Mouse (Mus musculus): Measurements from ENCODE around the gene Ap1m2.

DNA sequence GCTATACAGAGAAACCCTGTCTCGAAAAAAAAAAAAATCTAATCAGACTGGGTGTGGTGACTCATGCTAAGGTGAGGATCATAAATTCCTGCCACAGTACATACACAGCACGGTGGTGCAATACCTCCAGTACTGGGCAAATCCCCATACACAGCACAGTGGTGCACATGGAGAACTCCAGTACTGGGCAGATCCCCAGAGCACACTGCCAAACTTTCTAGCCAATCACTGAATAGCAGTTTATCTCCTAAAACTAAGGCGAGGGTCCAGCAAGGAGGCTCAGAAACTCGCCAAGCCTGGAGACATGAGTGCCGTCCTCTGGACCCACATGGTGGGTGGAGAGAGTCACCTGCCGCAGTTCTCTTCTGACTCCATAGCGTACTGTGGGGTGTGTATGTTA, 39.0 kb upstream of the Ap1m2 start:
- TF ChIP-seq CTCF (IDR thresholded peaks at IDR 0.05; ENCODE audit: extremely low read depth, insufficient read depth, insufficient read length, insufficient replicate concordance) (no peak), POLR2A (IDR thresholded peaks at IDR 0.05; ENCODE audit: low read depth, low read length) (no peak)

Measured in spleen, adult 2 months (tissue).